24 mouse cellular contexts compared by ENCODE assay signal in the genomic region with DNA sequence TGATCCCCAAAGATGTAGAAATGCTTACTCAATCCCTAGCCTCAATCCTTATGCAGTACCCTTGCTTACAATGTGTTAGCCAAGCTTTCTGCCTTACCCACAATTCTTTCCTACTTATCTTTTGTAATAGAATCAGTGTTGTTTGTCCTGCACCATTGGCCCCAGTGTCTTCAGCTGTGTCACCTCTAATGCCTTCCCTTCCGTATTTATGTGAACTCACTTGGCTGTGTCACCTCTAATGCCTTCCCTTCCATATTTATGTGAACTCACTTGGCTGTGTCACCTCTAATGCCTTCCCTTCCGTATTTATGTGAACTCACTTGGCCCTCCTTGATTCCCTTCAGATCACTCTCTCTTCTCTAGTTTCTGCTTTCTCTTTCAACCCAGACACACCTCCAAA. TPM values are rescaled to one million over a fixed set of nuclear protein-coding genes. Genes with fewer than 3 reads are reported as not detected.
A peak's percentile ranks its signal among the peaks of the same experiment; 100 is the strongest.
DNase-seq lines count a peak whose midpoint lies in the region; ATAC-seq and TF ChIP-seq lines count a peak whose summit lies in the region.
"Had no signal": no experiment of that assay in that cellular context is flagged by ENCODE, and none has a peak within 500 bp of the region (broad histone marks: within the 10 kb centered on the region; RNA-seq: fewer than 3 reads in every experiment).

No protein-coding gene starts in this region.

- no peak for ATAC-seq in erythroid progenitor cell, adult 5-6 weeks (replicated peaks; ENCODE audit: low FRiP score, poor library complexity, severe bottlenecking)
- ATAC-seq: forebrain, embryonic 13.5 days; forebrain, embryonic 15.5 days; forebrain, postnatal 0 days had no signal

- no peaks in the 10 kb centered on the region for H3K4me1 ChIP-seq in MEL (ENCODE audit: control insufficient read depth in 1 of 2, insufficient read depth in 2 of 2, low read length in 2 of 2)

- no peaks in the 10 kb centered on the region for H3K9me3 ChIP-seq in MEL (replicated peaks; ENCODE audit: insufficient read depth, low read length)
- H3K9me3 ChIP-seq: embryonic facial prominence, embryonic 13.5 days; embryonic facial prominence, embryonic 15.5 days; forebrain, embryonic 13.5 days; forebrain, embryonic 15.5 days had no signal

- no peak overlapping the region for H3K27ac ChIP-seq in MEL (ENCODE audit: control insufficient read depth, low read depth, low read length)
- H3K27ac ChIP-seq: embryonic facial prominence, embryonic 13.5 days; embryonic facial prominence, embryonic 15.5 days; forebrain, embryonic 13.5 days; forebrain, embryonic 15.5 days had no signal

- TF ChIP-seq POLR2A in MEL (IDR thresholded peaks at IDR 0.05; ENCODE audit: control insufficient read depth in 1 of 2, insufficient read depth in 1 of 2, low read depth in 1 of 2, low read length in 2 of 2, poor library complexity in 1 of 2) = no peak

- DNase-seq in testis, postnatal 14 days (ENCODE audit: low spot score) = peak; percentile 21
- no peak for DNase-seq in testis, postnatal 10 days (ENCODE audit: low spot score)
- DNase-seq in MEL (ENCODE audit: low read depth, low spot score) = peak; percentile 9
- no peak for DNase-seq in heart, adult 18-20 months
- DNase-seq: adrenal gland, adult 2 months; adrenal gland, postnatal 10 days; adrenal gland, postnatal 25 days; cerebellum, adult 11 months; cerebellum, adult 18-20 months; cerebellum, adult 8-10 months; cerebellum, adult 9-11 months; cerebellum, postnatal 14 days; cerebellum, postnatal 36 days; embryo, embryonic 11 days; forebrain, postnatal 0 days had no signal

- TF ChIP-seq CTCF in MEL (IDR thresholded peaks at IDR 0.05 in 2 of 3, conservative IDR thresholded peaks at IDR 0.05 in 1 of 3; ENCODE audit: control insufficient read depth in 1 of 3, insufficient read depth in 1 of 3, low read depth in 2 of 3, low read length in 3 of 3, poor library complexity in 1 of 3, severe bottlenecking in 1 of 3) = no peak

- H3K79me2 ChIP-seq in MEL (ENCODE audit: control insufficient read depth, insufficient read depth, low read length, poor library complexity) = no peaks in the 10 kb centered on the region

- no peak overlapping the region for H3K4me3 ChIP-seq in MEL (ENCODE audit: control insufficient read depth in 1 of 2, insufficient read depth in 1 of 2, low read depth in 2 of 2, low read length in 2 of 2)
- H3K4me3 ChIP-seq: embryonic facial prominence, embryonic 13.5 days; embryonic facial prominence, embryonic 15.5 days; erythroblast, embryonic 14.5 days; forebrain, embryonic 13.5 days; forebrain, embryonic 15.5 days had no signal

- no peaks in the 10 kb centered on the region; a peak in 1 of 4 replicates for H3K27me3 ChIP-seq in MEL (ENCODE audit: control insufficient read depth in 1 of 2, insufficient read depth in 2 of 2, low read length in 2 of 2)

- no peak for TF ChIP-seq RAD21 in MEL (IDR thresholded peaks at IDR 0.05; ENCODE audit: low read depth, low read length)

- no peak for TF ChIP-seq EP300 in MEL (IDR thresholded peaks at IDR 0.05; ENCODE audit: low read depth in 1 of 2, low read length in 2 of 2)

- H3K9ac ChIP-seq in MEL (ENCODE audit: control insufficient read depth, low read depth, low read length, poor library complexity, severe bottlenecking) = no peak overlapping the region
- H3K9ac ChIP-seq: embryonic facial prominence, embryonic 13.5 days; embryonic facial prominence, embryonic 15.5 days; forebrain, embryonic 13.5 days; forebrain, embryonic 15.5 days; forebrain, postnatal 0 days had no signal

- H3K36me3 ChIP-seq in MEL (ENCODE audit: control insufficient read depth in 1 of 2, insufficient read depth in 2 of 2, low read length in 2 of 2) = no peaks in the 10 kb centered on the region
- H3K36me3 ChIP-seq: embryonic facial prominence, embryonic 13.5 days; embryonic facial prominence, embryonic 15.5 days; forebrain, embryonic 15.5 days; G1E had no signal

TF ChIP-seq in MEL, 35 proteins besides CTCF, POLR2A, EP300 and RAD21:
- TF ChIP-seq ZMIZ1 (IDR thresholded peaks at IDR 0.05; ENCODE audit: low read depth, low read length) (no peak), BHLHE40 (IDR thresholded peaks at IDR 0.05; ENCODE audit: borderline replicate concordance, low read depth, low read length) (no peak), TAL1 (IDR thresholded peaks at IDR 0.05; ENCODE audit: low read length) (no peak), TBP (IDR thresholded peaks at IDR 0.05; ENCODE audit: low read depth, low read length) (no peak), GATA1 (IDR thresholded peaks at IDR 0.05; ENCODE audit: low read depth, low read length) (no peak), E2F4 (IDR thresholded peaks at IDR 0.05; ENCODE audit: borderline replicate concordance, low read depth, low read length) (no peak), RCOR1 (IDR thresholded peaks at IDR 0.05; ENCODE audit: low read depth, low read length) (no peak), POLR2AphosphoS5 (IDR thresholded peaks at IDR 0.05; ENCODE audit: borderline replicate concordance, low read depth, low read length) (no peak), JUND (IDR thresholded peaks at IDR 0.05; ENCODE audit: low read depth, low read length) (no peak), SIN3A (IDR thresholded peaks at IDR 0.05; ENCODE audit: low read length) (no peak), ZC3H11A (IDR thresholded peaks at IDR 0.05; ENCODE audit: low read depth, low read length) (no peak), MEF2A (IDR thresholded peaks at IDR 0.05; ENCODE audit: extremely low read depth, insufficient replicate concordance, low read depth, low read length, poor library complexity, severe bottlenecking) (no peak), GABPA (IDR thresholded peaks at IDR 0.05; ENCODE audit: low read depth, low read length) (no peak), ZKSCAN1 (IDR thresholded peaks at IDR 0.05; ENCODE audit: low read depth, low read length) (no peak), MAX (IDR thresholded peaks at IDR 0.05; ENCODE audit: low read length) (no peak)

RNA-seq across cellular contexts. Expression of a gene that starts 4.1 kb away (rescaled TPM):
- total RNA-seq in MEL (2012; rRNA removed) = not detected in 2 replicates
- polyA plus RNA-seq in MEL (2012; ENCODE audit: insufficient read depth in 1 of 2, insufficient read length in 2 of 2, low read depth in 1 of 2, low replicate concordance in 2 of 2, missing spikeins in 1 of 2) = not detected
- total RNA-seq in erythroid progenitor cell, adult 5-6 weeks (2015; ENCODE audit: low replicate concordance) = 0.36 TPM in 1 of 2 replicates, not detected in the other
- total RNA-seq in erythroid progenitor cell, adult 5-6 weeks (2017; ENCODE audit: low replicate concordance) = not detected in 2 replicates
- 10 to 100 TPM; 17.5 to 20.7 TPM for total RNA-seq in heart, adult 18-20 months (2021)
- total RNA-seq: common myeloid progenitor, adult 5-6 weeks had no signal
- polyA plus RNA-seq: C2C12; erythroblast, embryonic 14.5 days; G1E had no signal

Comparison
In these comparisons a context has a peak if more than half of its experiments do, and no peak if none do; other contexts are left out.
1. DNase-seq: peak in testis, postnatal 14 days (single experiment) and MEL (single experiment); none in testis, postnatal 10 days (single experiment) and heart, adult 18-20 months (0 of 2).
2. RNA of a gene that starts 4.1 kb away (total RNA-seq): 17.5 to 20.7 TPM in heart, adult 18-20 months; not detected in MEL and 0.36 TPM in erythroid progenitor cell, adult 5-6 weeks; every median in the first group is over 10 times any median in the second.